Mouse (Mus musculus) right cerebral cortex, postnatal 36 days (tissue): Measurements from ENCODE around the gene Ssr1.
A peak's percentile ranks its signal among the peaks of the same experiment; 100 is the strongest.

Experiments used
- DNase-seq, 2 experiments: peaks; one replicate each; pipeline ENCODE4 v3.0.0; 2022; ENCODE audit warnings: low spot score in 2 of 2, mixed read lengths in 1 of 2

Ssr1 gene

DNA sequence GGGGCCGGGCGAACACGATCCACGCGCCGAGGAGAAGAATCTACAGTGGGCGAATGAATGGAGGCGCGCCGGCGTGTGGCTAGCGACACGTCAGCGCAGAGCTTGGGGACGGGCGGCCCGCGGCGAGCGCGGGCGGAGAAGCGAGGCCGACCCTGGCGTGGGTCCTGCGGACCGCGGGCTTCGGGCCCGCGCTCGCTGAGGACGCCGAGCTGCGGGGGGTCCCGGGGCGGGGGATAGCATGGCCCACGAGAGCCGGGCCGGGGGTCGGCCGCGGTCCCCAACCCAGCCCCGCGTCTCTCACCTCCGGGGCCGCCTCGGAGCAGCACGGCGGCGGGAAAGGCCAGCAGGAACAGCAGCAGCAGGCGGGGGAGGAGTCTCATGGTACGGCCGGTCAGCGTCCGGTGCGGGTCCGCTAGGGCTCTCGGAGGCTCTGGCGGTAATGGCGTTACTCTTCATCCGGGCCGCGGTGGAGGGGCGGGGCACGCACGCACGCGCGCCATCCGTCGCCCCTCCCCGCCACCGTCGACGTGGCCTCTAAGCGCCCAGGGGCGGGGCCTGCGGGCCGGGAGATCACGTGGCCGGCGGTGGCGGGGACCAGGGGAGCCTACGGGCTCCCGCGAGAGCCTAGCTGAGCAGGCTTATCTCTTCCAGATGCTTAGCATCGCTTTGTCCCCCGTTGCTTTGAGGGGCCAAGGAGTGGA, at the start of gene Ssr1:
TSS of gene Ssr1 (minus strand) at position 514 of the 701 bp plus-strand sequence.
- peak; percentile 91 for DNase-seq

GRCm38 (mm10) chr13:38037811-38038210, 43.8 kb upstream of the Ssr1 start:
- no peak for DNase-seq

GRCm38 (mm10) chr13:38037044-38037687, 43.1 kb upstream of the Ssr1 start, which contains the start of gene Cage1:
Gene Cage1, minus strand, starts transcription at chr13:38037069.
- DNase-seq: peak; percentile 94 to 96

DNA sequence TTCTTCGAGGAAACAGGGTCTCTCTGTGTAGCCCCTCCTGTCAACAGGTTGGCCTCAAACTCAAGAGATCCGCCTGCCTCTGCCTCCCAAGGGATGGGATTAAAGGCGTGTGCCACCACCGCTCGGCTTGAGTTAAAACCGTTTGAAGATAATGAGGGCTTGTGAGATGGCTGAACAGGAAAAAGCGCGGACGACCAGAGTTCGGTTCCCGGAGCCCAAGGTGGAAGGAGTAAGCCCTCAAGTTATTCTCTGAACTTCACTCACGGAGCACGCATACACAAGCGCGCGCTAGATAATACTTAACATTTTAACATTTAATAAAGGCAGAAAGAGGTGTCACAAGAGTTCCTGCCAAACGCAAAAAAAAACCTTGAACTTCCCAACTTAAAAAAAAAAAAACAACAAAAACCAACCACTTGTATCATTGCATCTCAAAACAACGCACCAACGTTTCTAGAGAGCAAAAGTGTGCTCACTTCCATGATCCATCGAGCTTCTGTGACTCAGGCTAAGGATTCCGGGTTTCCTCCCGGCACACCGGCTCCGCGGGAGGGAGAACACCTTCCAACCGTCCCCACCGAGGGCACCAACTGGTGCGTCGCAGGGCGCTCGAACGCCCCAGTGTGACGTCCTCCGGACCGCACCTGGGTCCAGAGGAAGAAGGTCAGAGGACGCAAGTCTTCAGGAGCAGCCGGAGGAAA, 42.5 kb upstream of the Ssr1 start, which contains the start of gene Riok1:
TSS of gene Riok1 (plus strand) at position 653 of the 701 bp plus-strand sequence.
- no peak for DNase-seq

GRCm38 (mm10) chr13:38028407-38028806, 34.4 kb upstream of the Ssr1 start:
- no peak for DNase-seq

- no peak for DNase-seq
These were observed 33.7 kb upstream of the Ssr1 start for GRCm38 (mm10) chr13:38027618-38028248.

DNA sequence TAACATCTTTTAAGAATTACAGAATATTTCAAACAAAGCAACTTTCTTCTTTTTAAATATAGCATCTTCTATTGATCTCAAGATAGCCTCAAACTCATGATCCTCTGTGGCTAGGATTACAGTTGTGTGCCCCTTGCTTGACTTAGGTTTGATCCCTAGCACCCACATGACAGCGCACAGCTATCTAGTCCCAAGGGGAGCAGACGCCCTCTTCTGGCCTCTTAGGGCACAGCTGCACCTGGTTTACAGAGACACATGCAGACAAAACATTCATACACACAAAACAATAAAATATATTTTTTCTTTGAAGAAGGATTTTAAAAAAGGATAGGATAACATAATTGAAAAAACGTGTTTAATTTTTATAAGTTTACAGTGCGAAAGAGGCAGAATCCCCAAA, 31.9 kb upstream of the Ssr1 start:
- no peak for DNase-seq

DNA sequence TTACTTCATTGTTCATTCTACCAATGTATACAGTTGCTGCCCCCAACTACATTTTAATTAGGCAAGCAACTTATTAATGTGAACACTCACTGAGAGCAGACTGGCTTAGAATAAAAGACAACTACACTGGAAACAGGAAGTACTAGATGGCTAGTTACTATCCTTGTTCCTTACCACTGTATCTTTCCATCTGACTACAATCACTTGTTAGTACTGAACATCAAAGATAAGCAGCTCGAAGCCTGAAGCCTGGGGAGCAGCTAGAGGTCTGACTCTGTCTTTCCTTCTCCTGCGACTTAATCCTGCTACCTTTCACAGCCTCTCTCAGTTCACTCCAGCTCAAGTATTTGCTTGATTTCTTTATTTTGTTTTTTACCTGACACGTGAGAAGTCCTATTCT, 24.8 kb upstream of the Ssr1 start:
- no peak for DNase-seq

DNA sequence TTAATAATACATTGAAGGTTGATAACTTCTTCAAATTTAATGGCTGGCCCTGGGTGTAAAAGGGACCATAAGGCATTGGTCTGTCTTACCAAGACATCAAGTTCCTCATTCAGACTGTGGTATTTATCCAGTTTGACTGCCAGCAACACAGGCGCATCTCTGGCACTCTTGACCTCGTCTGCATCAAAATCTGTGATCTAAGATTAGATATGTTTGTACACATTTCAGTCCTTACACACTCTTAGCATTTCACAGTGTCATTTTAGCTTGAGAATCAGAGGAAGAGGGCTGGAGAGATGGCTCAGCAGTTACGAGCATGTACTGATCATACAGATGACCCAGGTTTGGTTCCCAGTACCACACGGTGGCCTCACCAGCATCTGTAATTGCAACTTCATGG, 21.6 kb upstream of the Ssr1 start:
- no peak for DNase-seq

DNA sequence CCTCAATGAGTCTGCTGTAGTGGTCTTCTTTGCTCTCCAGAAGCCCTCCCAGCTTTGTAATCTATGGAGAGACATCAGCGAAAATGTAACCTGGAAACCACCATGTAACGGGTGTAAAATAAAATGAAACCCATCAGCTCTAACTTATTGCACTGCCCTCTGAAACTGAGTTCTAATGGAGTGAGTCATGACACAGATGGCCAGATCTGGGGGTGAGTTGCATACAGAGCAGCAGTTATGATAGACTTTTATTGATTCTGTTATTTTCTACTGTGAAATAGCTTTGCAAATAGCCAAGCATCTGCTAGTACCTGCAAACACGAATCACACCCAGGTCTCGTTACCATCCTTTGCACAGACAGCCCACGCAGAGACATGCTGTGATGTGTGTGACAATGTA, 18.4 kb upstream of the Ssr1 start:
- DNase-seq: no peak

DNA sequence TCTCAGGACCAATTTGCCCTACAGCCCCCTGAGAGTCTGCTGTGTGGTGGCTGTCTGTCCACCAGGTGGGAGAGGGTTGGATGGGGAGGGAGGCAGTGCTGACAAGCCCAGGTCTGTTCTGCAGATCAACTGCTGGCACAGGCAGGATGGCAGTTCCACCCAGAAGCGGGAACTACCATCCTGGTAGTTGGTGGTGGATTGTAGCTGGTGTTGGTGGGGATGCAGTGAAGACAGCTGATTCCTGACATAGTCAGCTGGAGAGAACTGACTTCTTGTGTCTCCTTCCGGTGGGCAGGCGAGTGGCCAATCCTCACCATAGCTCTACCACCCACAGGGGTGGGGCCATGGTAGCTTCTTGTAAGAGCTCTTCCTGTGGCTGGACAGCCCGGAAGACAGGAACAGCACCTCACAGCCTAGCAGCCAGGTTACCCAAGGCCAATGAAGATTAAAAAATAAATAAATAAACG, 16.5 kb upstream of the Ssr1 start:
- no peak for DNase-seq

DNA sequence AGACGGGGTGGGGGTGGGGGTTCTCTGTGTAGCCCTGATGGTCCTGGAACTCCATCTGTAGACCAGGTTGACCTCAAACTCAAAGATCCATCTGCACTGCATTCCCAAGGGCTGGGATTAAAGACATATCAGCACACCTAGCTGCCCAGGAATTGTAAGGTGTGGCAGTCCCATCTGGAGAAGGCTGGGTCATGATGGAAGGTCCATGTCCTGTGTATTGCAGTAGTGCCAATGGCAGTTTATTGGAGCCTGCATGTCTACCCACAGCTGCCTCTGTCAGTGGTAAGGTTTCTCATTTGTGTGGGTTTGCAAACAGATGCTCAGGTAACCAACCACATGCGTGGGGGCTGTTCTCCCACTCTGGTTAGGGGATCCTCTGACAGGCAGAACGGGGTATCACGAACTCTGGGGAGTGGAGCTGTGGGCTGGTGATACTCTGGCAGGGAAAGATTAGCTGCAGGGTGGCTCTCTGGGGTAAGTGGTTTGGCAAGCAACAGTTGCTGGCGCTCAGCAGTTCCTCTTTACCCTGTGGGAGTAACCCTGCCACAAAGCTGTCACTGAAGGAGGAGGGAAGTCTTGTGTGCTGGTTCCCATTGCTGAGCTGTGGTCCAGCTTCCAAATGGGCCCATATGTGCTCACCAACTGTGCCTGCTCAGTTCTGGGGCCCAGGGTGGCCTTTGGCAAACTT, 15.8 kb upstream of the Ssr1 start:
- DNase-seq: no peak

DNA sequence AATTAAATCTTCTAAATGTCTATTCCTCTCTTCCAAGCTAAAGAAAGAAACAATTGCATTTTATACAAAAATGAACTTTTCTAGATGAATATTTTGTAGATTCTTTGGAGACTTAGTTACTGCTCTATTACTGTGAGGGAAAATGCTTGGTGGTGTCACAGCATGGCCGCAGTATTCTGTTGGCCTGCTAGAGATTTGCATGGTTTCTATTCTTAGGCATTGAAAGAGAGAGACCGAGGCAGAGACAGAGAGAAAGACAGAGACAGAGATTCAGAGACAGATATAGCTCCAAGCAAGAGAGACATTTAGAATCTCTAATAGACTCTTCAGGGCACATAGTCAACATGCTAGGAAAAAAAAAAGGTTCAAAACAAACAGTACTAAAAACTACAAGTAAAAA, 14.0 kb upstream of the Ssr1 start:
- no peak for DNase-seq

GRCm38 (mm10) chr13:38002461-38002860, 8.4 kb upstream of the Ssr1 start:
- no peak for DNase-seq

DNA sequence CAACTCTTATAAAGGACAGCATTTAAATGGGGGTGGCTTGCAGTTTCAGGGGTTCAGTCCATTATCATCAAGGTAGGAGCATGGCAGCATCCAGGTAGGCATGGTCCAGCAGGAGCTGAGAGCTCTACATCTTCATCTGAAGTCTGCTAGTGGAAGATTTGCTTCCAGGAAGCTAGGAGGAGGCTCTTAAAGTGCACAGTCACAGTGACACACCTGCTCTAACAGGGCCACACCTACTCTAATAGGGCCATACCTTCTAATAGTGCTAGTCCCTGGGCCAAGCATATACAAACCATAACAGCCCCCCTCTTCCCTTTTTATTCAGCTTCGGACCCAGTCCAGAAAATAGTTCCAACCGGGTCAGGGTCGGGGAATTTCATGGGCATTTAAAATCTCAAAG, 5.7 kb upstream of the Ssr1 start:
- no peak for DNase-seq

DNA sequence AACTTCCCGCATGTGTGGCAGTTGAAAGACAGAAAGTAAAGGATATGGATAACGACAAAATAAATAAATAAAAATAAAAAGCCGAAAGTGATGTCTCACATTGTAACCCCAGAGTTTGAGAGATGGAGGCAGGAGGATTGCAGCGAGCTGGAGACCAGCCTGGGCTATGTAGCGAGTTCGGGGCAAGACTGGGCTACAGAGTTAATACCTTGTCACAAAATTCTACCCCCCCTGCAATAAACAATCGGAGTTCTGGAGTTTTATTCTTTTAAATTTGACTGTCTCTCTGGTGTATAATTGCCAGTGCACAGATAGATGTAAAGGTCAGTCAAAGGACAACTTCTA, 360 bp upstream of the Ssr1 start:
- DNase-seq: no peak

- DNase-seq: no peak
These were observed 677 bp downstream of the Ssr1 start for GRCm38 (mm10) chr13:37993376-37993703.

GRCm38 (mm10) chr13:37992638-37993371, 1.2 kb downstream of the Ssr1 start:
- no peak for DNase-seq

DNA sequence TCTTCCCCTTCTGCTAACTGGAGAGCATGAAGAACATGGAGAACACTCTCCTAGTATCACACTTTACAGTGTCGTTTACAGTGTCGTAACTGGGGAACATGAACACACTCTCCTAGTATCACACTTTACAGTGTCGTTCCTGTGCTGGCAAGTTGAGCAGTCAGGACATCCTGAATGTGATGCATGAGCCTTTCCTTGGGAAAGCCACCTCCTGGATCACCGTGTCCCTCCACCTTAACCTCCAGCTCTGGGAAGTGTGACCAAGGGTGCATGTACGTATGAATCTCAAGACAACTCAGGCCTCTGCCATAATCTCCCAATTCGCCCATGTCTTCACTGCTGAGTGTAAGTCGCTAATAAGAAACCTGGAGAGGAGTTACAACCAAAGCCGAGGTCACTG, 4.3 kb downstream of the Ssr1 start:
- DNase-seq: no peak

GRCm38 (mm10) chr13:37986166-37986565, 7.9 kb downstream of the Ssr1 start:
- no peak for DNase-seq

DNA sequence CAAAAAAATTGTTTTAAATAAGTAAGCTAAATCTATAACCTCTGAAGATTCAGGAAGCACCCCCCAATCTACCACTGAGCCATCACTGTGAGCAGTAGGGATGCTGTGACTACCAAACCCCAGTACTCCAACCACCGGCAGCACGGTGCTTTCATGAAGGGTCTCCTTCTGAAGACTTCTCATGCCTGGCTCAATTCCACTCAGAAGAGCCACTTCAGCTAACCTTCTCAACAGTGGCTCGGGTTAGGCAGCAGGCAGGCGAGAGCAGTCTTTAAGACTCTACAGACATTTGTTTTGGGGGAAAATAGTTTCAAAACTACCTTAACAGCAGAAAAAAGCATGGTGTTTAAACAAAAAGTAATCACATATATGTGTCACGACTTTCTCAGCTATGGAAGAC, 13.0 kb downstream of the Ssr1 start:
- DNase-seq: no peak
